Mouse (Mus musculus) C2C12 (cell line): ENCODE measurements around the gene Fam193a.

Experiments used
- CEBPB ChIP-seq: IDR thresholded peaks from one replicate; pipeline ENCODE4 v1.6.1; 2011; ENCODE audit warnings: low read depth, mild to moderate bottlenecking, control low read depth, moderate library complexity
- CTCF ChIP-seq: IDR thresholded peaks from one replicate; pipeline ENCODE4 v1.5.1; 2011; ENCODE audit not compliant: control insufficient read depth, insufficient read depth, insufficient read length
- MAX ChIP-seq: IDR thresholded peaks from one replicate; pipeline ENCODE4 v1.6.1; 2011; ENCODE audit warnings: mild to moderate bottlenecking, control low read depth
- MYOD1 ChIP-seq: IDR thresholded peaks from one replicate; pipeline ENCODE4 v1.6.1; 2011; ENCODE audit warnings: low read depth; ENCODE audit not compliant: control insufficient read depth, insufficient read length
- MYOG ChIP-seq: IDR thresholded peaks from one replicate; pipeline ENCODE4 v1.6.1; 2011; ENCODE audit not compliant: control insufficient read depth, insufficient read length; ENCODE audit errors: extremely low read depth
- USF1 ChIP-seq: IDR thresholded peaks from one replicate; pipeline ENCODE4 v1.6.1; 2011; ENCODE audit warnings: low read depth, mild to moderate bottlenecking, control low read depth, moderate library complexity

DNA sequence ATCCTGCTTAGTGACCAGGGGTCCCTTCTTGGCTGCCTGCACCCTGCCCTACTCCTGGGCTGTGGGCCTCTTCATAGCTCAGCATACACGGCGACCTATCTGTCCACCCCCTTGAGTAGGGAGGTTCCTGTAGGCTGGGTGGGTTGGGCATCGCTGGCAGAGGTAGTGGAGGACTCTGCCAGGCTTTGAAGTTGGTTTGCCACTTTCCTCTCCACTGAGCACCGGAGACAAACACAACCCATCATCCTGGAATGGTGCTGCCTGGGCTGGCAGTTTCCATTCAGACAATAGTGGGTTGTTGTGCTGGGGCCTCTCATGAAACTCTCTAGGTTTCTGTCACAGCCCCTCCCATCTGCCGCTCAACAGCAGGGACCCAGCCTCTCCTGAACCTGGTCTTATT, 160.4 kb downstream of the Fam193a start:
- TF ChIP-seq MYOD1: no peak
- no peak for TF ChIP-seq CTCF
- TF ChIP-seq USF1: no peak
- no peak for TF ChIP-seq CEBPB
- TF ChIP-seq MAX: no peak
- no peak for TF ChIP-seq MYOG
